Mouse (Mus musculus): ENCODE data around the gene Oxct2a.

Oxct2a gene

GRCm38 (mm10) chr4:123323534-123323933 lies at the start of gene Oxct2a:
Gene Oxct2a (minus strand): TSS chr4:123323634.
- whole genome bisulfite sequencing: 19% methylated on average over 10 of the region's 13 CpGs

GRCm38 (mm10) chr4:123363555-123363954 lies 40.1 kb upstream of the Oxct2a start:
- WGBS: 85% methylated on average over 4 of the region's 4 CpGs

GRCm38 (mm10) chr4:123360771-123361170 lies 37.3 kb upstream of the Oxct2a start:
- WGBS: 93% methylated on average over 12 of the region's 12 CpGs

- WGBS: 95% methylated on average over 7 of the region's 7 CpGs
Observed at GRCm38 (mm10) chr4:123358613-123359012, 35.2 kb upstream of the Oxct2a start.

GRCm38 (mm10) chr4:123355941-123356340 lies 32.5 kb upstream of the Oxct2a start:
- WGBS: 71% methylated on average over 8 of the region's 8 CpGs

GRCm38 (mm10) chr4:123353271-123353877 lies 29.9 kb upstream of the Oxct2a start:
- 56% methylated on average over 10 of the region's 10 CpGs for WGBS

GRCm38 (mm10) chr4:123343471-123343789 lies 20.0 kb upstream of the Oxct2a start:
- WGBS: 14% methylated on average over 6 of the region's 6 CpGs

- under 1% methylated on average over 65 of the region's 65 CpGs for WGBS
Observed at GRCm38 (mm10) chr4:123342642-123343470, 19.4 kb upstream of the Oxct2a start, which contains the start of gene Bmp8a. Gene Bmp8a (minus strand): TSS chr4:123343252.

GRCm38 (mm10) chr4:123342091-123342641 lies 18.7 kb upstream of the Oxct2a start:
- WGBS: 6% methylated on average over 43 of the region's 43 CpGs

GRCm38 (mm10) chr4:123340232-123340631 lies 16.8 kb upstream of the Oxct2a start:
- 81% methylated on average over 5 of the region's 5 CpGs for WGBS

- 71% methylated on average over 4 of the region's 4 CpGs for WGBS
Observed at GRCm38 (mm10) chr4:123337693-123338092, 14.3 kb upstream of the Oxct2a start.

- 72% methylated on average over 14 of the region's 14 CpGs for WGBS
Observed at GRCm38 (mm10) chr4:123335796-123336585, 12.6 kb upstream of the Oxct2a start.

GRCm38 (mm10) chr4:123335244-123335643 lies 11.8 kb upstream of the Oxct2a start:
- 69% methylated on average over 10 of the region's 10 CpGs for WGBS

- WGBS: 75% methylated on average over 3 of the region's 3 CpGs
Observed at GRCm38 (mm10) chr4:123334177-123334576, 10.7 kb upstream of the Oxct2a start.

GRCm38 (mm10) chr4:123333151-123333550 lies 9.7 kb upstream of the Oxct2a start:
- WGBS: 96% methylated on average over 4 of the region's 4 CpGs

GRCm38 (mm10) chr4:123331961-123332360 lies 8.5 kb upstream of the Oxct2a start:
- 85% methylated on average over 1 of the region's 1 CpGs for WGBS

- WGBS: 88% methylated on average over 3 of the region's 5 CpGs
Observed at GRCm38 (mm10) chr4:123331326-123331725, 7.9 kb upstream of the Oxct2a start.

- WGBS: 78% methylated on average over 6 of the region's 6 CpGs
Observed at GRCm38 (mm10) chr4:123328946-123329345, 5.5 kb upstream of the Oxct2a start.

GRCm38 (mm10) chr4:123327630-123328029 lies 4.2 kb upstream of the Oxct2a start:
- 88% methylated on average over 3 of the region's 3 CpGs for WGBS

GRCm38 (mm10) chr4:123326087-123326486 lies 2.7 kb upstream of the Oxct2a start:
- 80% methylated on average over 3 of the region's 3 CpGs for WGBS

- 12% methylated on average over 29 of the region's 38 CpGs for WGBS
Observed at GRCm38 (mm10) chr4:123322910-123323309, 524 bp downstream of the Oxct2a start.

GRCm38 (mm10) chr4:123314497-123314896 lies 8.9 kb downstream of the Oxct2a start:
- 95% methylated on average over 3 of the region's 3 CpGs for WGBS
